8 mouse cellular contexts compared by ENCODE assay signal in the genomic region with DNA sequence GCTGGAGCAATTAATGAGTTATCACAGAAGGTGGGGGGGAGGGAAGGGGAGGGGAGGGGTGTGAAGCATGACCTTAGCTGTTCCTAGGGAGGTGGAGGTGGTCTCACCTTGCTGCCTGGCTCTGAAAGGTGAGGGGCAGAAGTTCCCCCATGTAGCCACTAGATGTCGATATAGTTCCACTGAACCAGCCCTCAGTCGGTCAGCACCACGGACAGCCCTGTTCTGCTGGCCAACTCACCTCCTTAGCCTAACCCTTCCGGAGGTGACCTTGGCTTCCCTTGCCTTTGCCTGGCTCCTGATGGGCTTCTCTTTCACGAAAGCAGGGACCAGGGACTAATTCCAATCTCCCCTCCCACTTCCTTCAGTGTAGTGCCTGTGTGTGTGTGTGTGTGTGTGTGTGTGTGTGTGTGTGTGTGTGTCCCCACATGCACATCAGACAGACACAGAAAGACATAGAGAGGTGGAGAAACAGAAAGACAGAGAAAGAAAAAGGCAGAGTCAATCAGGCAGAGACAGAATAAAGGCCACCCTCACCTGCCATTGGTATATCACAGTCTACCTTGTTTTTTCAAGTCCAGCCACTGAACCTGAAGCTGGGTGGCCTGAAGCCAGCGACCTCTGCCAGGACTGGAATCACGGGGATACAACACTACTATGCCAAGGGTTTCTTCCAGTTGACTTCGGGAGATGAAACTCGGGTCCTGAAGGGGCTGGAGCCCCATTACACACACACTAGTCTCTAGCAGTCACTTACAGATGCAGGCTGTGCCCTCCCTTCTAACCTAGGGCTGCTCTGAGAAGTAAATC.
DNase-seq lines count a peak whose midpoint lies in the region; ATAC-seq and TF ChIP-seq lines count a peak whose summit lies in the region.

No protein-coding gene starts in this region.

- 34% methylated on average over 9 of the region's 9 CpGs for WGBS in embryonic facial prominence, embryonic 10.5 days
- 36% methylated on average over 9 of the region's 9 CpGs for WGBS in midbrain, embryonic 11.5 days

- H3K4me2 ChIP-seq in midbrain, embryonic 11.5 days: no peak overlapping the region

- no peaks in the 10 kb centered on the region for H3K27me3 ChIP-seq in embryonic facial prominence, embryonic 10.5 days (replicated peaks; ENCODE audit: low read depth, poor library complexity, severe bottlenecking)
- no peaks in the 10 kb centered on the region for H3K27me3 ChIP-seq in midbrain, embryonic 11.5 days (ENCODE audit: control insufficient read depth, insufficient read depth, low read length)
- no peaks in the 10 kb centered on the region for H3K27me3 ChIP-seq in splenic B cell, adult 2 months (ENCODE audit: control insufficient read depth, insufficient read depth, low read length, poor library complexity, severe bottlenecking)

- TF ChIP-seq CTCF in left cerebral cortex, adult 2 months (IDR thresholded peaks at IDR 0.05): peak; percentile 98

- 0 out of 2 replicates have a peak, but pooled peaks cover 4% of the 10 kb centered on the region for H3K9me3 ChIP-seq in embryonic facial prominence, embryonic 10.5 days
- H3K9me3 ChIP-seq in midbrain, embryonic 11.5 days (ENCODE audit: control insufficient read depth, low read length): no peaks in the 10 kb centered on the region

- no peak overlapping the region for H3K27ac ChIP-seq in left cerebral cortex, adult 2 months
- H3K27ac ChIP-seq in embryonic facial prominence, embryonic 10.5 days (replicated peaks): no peak overlapping the region
- H3K27ac ChIP-seq in midbrain, embryonic 11.5 days (ENCODE audit: low read depth, low read length): no peak overlapping the region

- no peaks in the 10 kb centered on the region for H3K36me3 ChIP-seq in embryonic facial prominence, embryonic 10.5 days (replicated peaks)
- H3K36me3 ChIP-seq in midbrain, embryonic 11.5 days (ENCODE audit: control insufficient read depth, insufficient read depth, low read length): no peaks in the 10 kb centered on the region
- H3K36me3 ChIP-seq in splenic B cell, adult 2 months (ENCODE audit: control insufficient read depth, insufficient read depth, low read length, poor library complexity, severe bottlenecking): peaks cover 12% of the 10 kb centered on the region

- no peak overlapping the region for H3K9ac ChIP-seq in midbrain, embryonic 11.5 days (ENCODE audit: low read length)

- ATAC-seq in midbrain, embryonic 11.5 days (ENCODE audit: low FRiP score): peak; percentile 75

- DNase-seq in left cerebral cortex, adult 2 months (ENCODE audit: extremely low spot score in 1 of 2, low spot score in 2 of 2): peak; percentile 41 to 51
- no peak for DNase-seq in left cerebral cortex, adult 11 months (ENCODE audit: low spot score)
- peak; percentile 60 for DNase-seq in adrenal gland, postnatal 25 days
- peak; percentile 76 for DNase-seq in embryonic facial prominence, embryonic 10.5 days (ENCODE audit: low spot score)
- DNase-seq in heart, postnatal 36 days: peak; percentile 52 to 59
- peak; percentile 81 to 84 for DNase-seq in kidney, postnatal 4 days
- DNase-seq in midbrain, embryonic 11.5 days (ENCODE audit: low spot score, missing footprints): peak; percentile 91
- DNase-seq in splenic B cell, adult 2 months (ENCODE audit: low read depth, low spot score): peak; percentile 83

- H3K4me3 ChIP-seq in left cerebral cortex, adult 2 months: no peak overlapping the region
- H3K4me3 ChIP-seq in embryonic facial prominence, embryonic 10.5 days: no peak overlapping the region
- no peak overlapping the region for H3K4me3 ChIP-seq in midbrain, embryonic 11.5 days (ENCODE audit: low read depth, low read length)

- intact Hi-C loops in left cerebral cortex, adult 2 months (cut with DNase I): loop anchor here (5.0 to 10.0 kb wide), 2 partner anchors 330 to 418 kb away; no protein-coding TSS in a partner anchor
- intact Hi-C loops in heart, postnatal 36 days (cut with DNase I): loop anchor here (5.0 to 10.0 kb wide), 3 partner anchors 428 to 728 kb away; no protein-coding TSS in a partner anchor

- no peaks in the 10 kb centered on the region for H3K4me1 ChIP-seq in embryonic facial prominence, embryonic 10.5 days
- H3K4me1 ChIP-seq in midbrain, embryonic 11.5 days (ENCODE audit: control insufficient read depth, insufficient read depth, low read length): no peaks in the 10 kb centered on the region
